Mouse (Mus musculus) CH12.LX (cell line): ENCODE measurements around the gene Agbl2.

Experiments used
- CTCF ChIP-seq, 2 experiments: IDR thresholded peaks in 1 of 2; conservative IDR thresholded peaks in 1 of 2; 2 replicates each; pipeline ENCODE4 v1.5.1; 2011 to 2012; ENCODE audit warnings: low read depth in 2 of 2, low read length in 2 of 2, improper control_type of control experiment in 1 of 2, inconsistent platforms in 1 of 2, mild to moderate bottlenecking in 1 of 2, moderate library complexity in 1 of 2
- ETS1 ChIP-seq: conservative IDR thresholded peaks from 2 replicates; pipeline ENCODE4 v1.6.1; 2012; ENCODE audit warnings: low read depth, mild to moderate bottlenecking, inconsistent platforms, low read length, improper control_type of control experiment, moderate library complexity
- HCFC1 ChIP-seq: IDR thresholded peaks from 2 replicates; pipeline ENCODE4 v1.6.1; 2012; ENCODE audit warnings: low read depth, mild to moderate bottlenecking, inconsistent platforms, low read length, improper control_type of control experiment
- IRF4 ChIP-seq: IDR thresholded peaks from 2 replicates; pipeline ENCODE4 v1.6.1; 2014; ENCODE audit warnings: low read depth, mild to moderate bottlenecking, inconsistent platforms, low read length, improper control_type of control experiment
- POLR2A ChIP-seq: IDR thresholded peaks from 2 replicates; pipeline ENCODE4 v1.6.1; 2011; ENCODE audit warnings: low read depth, mild to moderate bottlenecking, improper control_type of control experiment, low read length
- SIN3A ChIP-seq: IDR thresholded peaks from 2 replicates; pipeline ENCODE4 v1.6.1; 2012; ENCODE audit warnings: low read length, improper control_type of control experiment, inconsistent platforms
- USF1 ChIP-seq: IDR thresholded peaks from 2 replicates; pipeline ENCODE4 v1.6.1; 2014; ENCODE audit warnings: low read depth, mild to moderate bottlenecking, inconsistent platforms, low read length, improper control_type of control experiment
- ZMIZ1 ChIP-seq: IDR thresholded peaks from 2 replicates; pipeline ENCODE4 v1.6.1; 2012; ENCODE audit warnings: low read depth, mild to moderate bottlenecking, inconsistent platforms, low read length, improper control_type of control experiment

GRCm38 (mm10) chr2:90846597-90846954 lies 64.0 kb downstream of the Agbl2 start:
- TF ChIP-seq SIN3A = no peak; the same call in 1 of the 2 replicates
- TF ChIP-seq CTCF (conservative IDR thresholded peaks at IDR 0.05 in 1 of 2, IDR thresholded peaks at IDR 0.05 in 1 of 2; ENCODE audit: low read depth in 2 of 2, low read length in 2 of 2) = no peak
- TF ChIP-seq IRF4 = no peak
- TF ChIP-seq HCFC1 = no peak
- no peak for TF ChIP-seq POLR2A
- TF ChIP-seq ZMIZ1 = no peak
- no peak for TF ChIP-seq ETS1
- TF ChIP-seq USF1 = no peak
